Mouse (Mus musculus): ENCODE results near the gene Smarcc2.

DNA sequence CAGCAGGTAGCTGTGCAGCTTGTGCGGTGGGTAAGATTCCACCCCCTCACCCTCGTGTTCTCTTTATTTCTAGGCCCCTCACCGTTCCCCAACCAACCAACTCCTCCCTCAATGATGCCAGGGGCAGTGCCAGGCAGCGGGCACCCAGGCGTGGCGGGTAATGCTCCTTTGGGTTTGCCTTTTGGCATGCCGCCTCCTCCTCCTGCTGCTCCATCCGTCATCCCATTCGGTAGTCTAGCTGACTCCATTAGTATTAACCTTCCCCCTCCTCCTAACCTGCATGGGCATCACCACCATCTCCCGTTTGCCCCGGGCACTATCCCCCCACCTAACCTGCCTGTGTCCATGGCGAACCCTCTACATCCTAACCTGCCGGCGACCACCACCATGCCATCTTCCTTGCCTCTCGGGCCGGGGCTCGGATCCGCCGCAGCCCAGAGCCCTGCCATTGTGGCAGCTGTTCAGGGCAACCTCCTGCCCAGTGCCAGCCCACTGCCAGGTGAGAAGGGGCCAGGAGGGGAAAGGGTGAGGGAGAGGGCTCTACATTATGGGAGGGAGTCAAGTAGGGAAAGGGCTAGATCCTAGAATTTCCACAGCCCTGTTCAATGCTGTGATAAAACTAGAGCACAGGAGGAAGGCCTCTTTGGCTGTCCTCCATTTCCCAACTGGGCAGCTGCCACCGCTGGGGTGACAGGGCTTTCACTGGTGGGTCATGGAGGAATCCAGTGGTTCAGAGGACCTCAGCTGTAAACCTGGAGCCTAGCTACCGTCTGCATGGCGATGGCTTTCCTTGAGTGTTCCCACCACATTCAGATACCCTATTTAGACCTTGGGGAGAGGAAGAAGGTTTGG, 29.0 kb downstream of the Smarcc2 start:
- no peak for TF ChIP-seq CTCF (conservative IDR thresholded peaks at IDR 0.05; ENCODE audit: insufficient read depth, insufficient read length, low read depth, low read length)
- TF ChIP-seq POLR2A (IDR thresholded peaks at IDR 0.05; ENCODE audit: low read depth, low read length), result no peak

All from kidney, adult 2 months (tissue).